ENCODE assay signal across 33 mouse cellular contexts in the genomic region with DNA sequence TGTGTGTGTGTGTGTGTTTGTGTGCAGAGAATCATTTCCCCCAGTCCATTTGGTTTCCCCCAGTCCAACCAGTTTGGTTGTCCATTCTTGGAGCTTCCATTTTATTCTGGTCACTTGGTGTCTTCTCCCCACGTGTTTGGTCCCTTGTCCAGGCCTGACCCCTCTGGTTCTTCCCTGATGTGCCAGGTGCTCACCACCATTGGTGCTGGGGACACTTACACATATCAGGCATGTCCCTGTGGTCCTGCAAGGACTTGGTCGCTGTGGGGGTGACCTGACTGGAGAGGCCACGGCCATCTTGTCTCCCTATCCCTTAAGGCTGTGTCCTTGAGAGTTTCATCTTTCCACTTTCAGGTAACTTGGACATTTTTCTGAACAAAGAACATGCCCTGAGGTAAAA. TPM values are rescaled to one million over a fixed set of nuclear protein-coding genes. Genes with fewer than 3 reads are reported as not detected.
"Had no signal": no experiment of that assay in that cellular context is flagged by ENCODE, and none has a peak within 500 bp of the region (broad histone marks: within the 10 kb centered on the region; RNA-seq: fewer than 3 reads in every experiment).

No protein-coding gene starts in this region.

- H3K9me3 ChIP-seq: embryonic facial prominence, embryonic 10.5 days; embryonic facial prominence, embryonic 12.5 days; embryonic facial prominence, embryonic 13.5 days; embryonic facial prominence, embryonic 15.5 days; forebrain, embryonic 10.5 days; forebrain, embryonic 12.5 days; forebrain, embryonic 13.5 days; forebrain, embryonic 15.5 days had no signal

- H3K4me1 ChIP-seq: embryonic facial prominence, embryonic 12.5 days; embryonic facial prominence, embryonic 13.5 days; embryonic facial prominence, embryonic 15.5 days; forebrain, embryonic 15.5 days had no signal

- H3K4me2 ChIP-seq: embryonic facial prominence, embryonic 12.5 days; embryonic facial prominence, embryonic 13.5 days; embryonic facial prominence, embryonic 15.5 days; forebrain, embryonic 12.5 days; forebrain, embryonic 13.5 days; forebrain, embryonic 15.5 days had no signal

- DNase-seq: cerebellum, adult 2 months; cerebellum, adult 8-10 months; cerebellum, adult 9-10 months; cerebellum, adult 9-11 months; cerebellum, postnatal 10 days; cerebellum, postnatal 14 days; cerebellum, postnatal 25 days; cerebellum, postnatal 36 days; embryo, embryonic 11 days; forebrain, postnatal 0 days; gastrocnemius, adult 2 months; gastrocnemius, postnatal 10 days; gastrocnemius, postnatal 14 days; gastrocnemius, postnatal 25 days; gastrocnemius, postnatal 36 days; heart, adult 18-20 months had no signal

- H3K27me3 ChIP-seq: embryonic facial prominence, embryonic 12.5 days; embryonic facial prominence, embryonic 13.5 days; embryonic facial prominence, embryonic 15.5 days; forebrain, embryonic 12.5 days; forebrain, embryonic 13.5 days; forebrain, embryonic 15.5 days had no signal

- H3K9ac ChIP-seq: embryonic facial prominence, embryonic 12.5 days; embryonic facial prominence, embryonic 13.5 days; embryonic facial prominence, embryonic 15.5 days; forebrain, embryonic 12.5 days; forebrain, embryonic 13.5 days; forebrain, embryonic 15.5 days; forebrain, postnatal 0 days had no signal

- H3K4me3 ChIP-seq: embryonic facial prominence, embryonic 10.5 days; embryonic facial prominence, embryonic 12.5 days; embryonic facial prominence, embryonic 13.5 days; embryonic facial prominence, embryonic 15.5 days; erythroblast, embryonic 14.5 days; forebrain, embryonic 10.5 days; forebrain, embryonic 12.5 days; forebrain, embryonic 13.5 days; forebrain, embryonic 15.5 days; gastrocnemius, adult 2 months had no signal

- ATAC-seq: forebrain, embryonic 13.5 days; forebrain, embryonic 14.5 days; forebrain, embryonic 15.5 days; forebrain, embryonic 16.5 days had no signal

- H3K27ac ChIP-seq: embryonic facial prominence, embryonic 10.5 days; embryonic facial prominence, embryonic 12.5 days; embryonic facial prominence, embryonic 13.5 days; embryonic facial prominence, embryonic 15.5 days; forebrain, embryonic 10.5 days; forebrain, embryonic 12.5 days; forebrain, embryonic 13.5 days; forebrain, embryonic 15.5 days; gastrocnemius, adult 2 months had no signal

RNA-seq across cellular contexts. Expression of gene Mylk2, which starts 14.2 kb away (rescaled TPM):
- total RNA-seq: common myeloid progenitor, adult 5-6 weeks; granulocyte monocyte progenitor cell, adult 5-6 weeks had no signal
- polyA plus RNA-seq: cerebellum, adult 2 months; cortical plate, adult 2 months; embryonic facial prominence, embryonic 13.5 days; erythroblast, embryonic 14.5 days; forebrain, embryonic 11.5 days; forebrain, embryonic 12.5 days; forebrain, embryonic 13.5 days; forebrain, embryonic 14.5 days; forebrain, embryonic 15.5 days; forebrain, embryonic 16.5 days; forebrain, postnatal 0 days; frontal cortex, adult 2 months had no signal

RNA-seq across cellular contexts. Expression of gene Foxs1, which starts 36.1 kb away (rescaled TPM):
- total RNA-seq: common myeloid progenitor, adult 5-6 weeks; granulocyte monocyte progenitor cell, adult 5-6 weeks had no signal
- polyA plus RNA-seq: erythroblast, embryonic 14.5 days had no signal

RNA-seq across cellular contexts. Expression of gene Dusp15, which starts 54.6 kb away (rescaled TPM):
- total RNA-seq: common myeloid progenitor, adult 5-6 weeks; granulocyte monocyte progenitor cell, adult 5-6 weeks; heart, adult 18-20 months; heart, adult 8-10 months had no signal
- polyA plus RNA-seq: erythroblast, embryonic 14.5 days had no signal
